Mouse (Mus musculus) neural tube, embryonic 14.5 days (tissue): ENCODE results near the gene Mknk2. TPM values are rescaled to one million over a fixed set of nuclear protein-coding genes. Genes with fewer than 3 reads are reported as not detected.

ENCODE experiments used
- ATAC-seq: fragments of 200-750 bp; cut with Nextera tagmentation; 2 replicates; pipeline ENCODE4 v1.8.0; 2017; ENCODE audit warnings: low read depth, mild to moderate bottlenecking, moderate TSS enrichment, moderate library complexity
- H3K27ac ChIP-seq: fragments of 300-500 bp; sonication (generic); 2 replicates; pipeline ENCODE4 v1.5.1; 2014; ENCODE audit warnings: low read depth, mild to moderate bottlenecking, control low read depth, low read length, moderate library complexity, mixed read lengths
- H3K27me3 ChIP-seq: fragments of 300-500 bp; sonication (generic); 2 replicates; pipeline ENCODE4 v1.6.1; 2014; ENCODE audit warnings: low read length; ENCODE audit not compliant: control insufficient read depth, insufficient read depth
- H3K36me3 ChIP-seq: fragments of 300-500 bp; sonication (generic); 2 replicates; pipeline ENCODE4 v1.6.1; 2014; ENCODE audit warnings: low read length, mixed read lengths; ENCODE audit not compliant: control insufficient read depth, insufficient read depth
- H3K4me1 ChIP-seq: fragments of 300-500 bp; sonication (generic); 2 replicates; pipeline ENCODE4 v1.6.1; 2014; ENCODE audit warnings: low read length; ENCODE audit not compliant: control insufficient read depth, insufficient read depth
- H3K4me2 ChIP-seq: fragments of 300-500 bp; sonication (generic); 2 replicates; pipeline ENCODE4 v1.6.1; 2014; ENCODE audit warnings: mild to moderate bottlenecking, low read depth, low read length, control low read depth
- H3K4me3 ChIP-seq: fragments of 300-500 bp; sonication (generic); 2 replicates; pipeline ENCODE4 v1.5.1; 2014; ENCODE audit warnings: low read depth, low read length, control low read depth, mixed read lengths
- H3K9ac ChIP-seq: fragments of 300-500 bp; sonication (generic); replicated peaks from 2 replicates; pipeline ENCODE4 v1.6.1; 2014; ENCODE audit warnings: low read depth, mild to moderate bottlenecking, control low read depth, low read length, mixed read lengths
- H3K9me3 ChIP-seq: fragments of 300-500 bp; sonication (generic); 2 replicates; pipeline ENCODE4 v1.6.1; 2016; ENCODE audit warnings: low read length; ENCODE audit not compliant: control insufficient read depth
- WGBS: fragments of 180-500 bp; shearing (Covaris S2); extraction: QIAGEN DNeasy Blood & Tissue Kit; methylation state at CpG from one replicate; pipeline ENCODE4 v1.1.7; 2014; 5-methylcytosine and 5-hydroxymethylcytosine counted together
- polyA plus RNA-seq: library from polyadenylated mRNA; unstranded; fragments of >200 nt; fragmentation: Nextera tagmentation; extraction: Ambion mirVana; gene quantifications from 2 replicates; pipeline ENCODE4 v1.2.1, GENCODE M21; 2014

The Mknk2 gene
- polyA plus RNA-seq, 1 experiment from 2014 or later = 43.1 TPM

DNA sequence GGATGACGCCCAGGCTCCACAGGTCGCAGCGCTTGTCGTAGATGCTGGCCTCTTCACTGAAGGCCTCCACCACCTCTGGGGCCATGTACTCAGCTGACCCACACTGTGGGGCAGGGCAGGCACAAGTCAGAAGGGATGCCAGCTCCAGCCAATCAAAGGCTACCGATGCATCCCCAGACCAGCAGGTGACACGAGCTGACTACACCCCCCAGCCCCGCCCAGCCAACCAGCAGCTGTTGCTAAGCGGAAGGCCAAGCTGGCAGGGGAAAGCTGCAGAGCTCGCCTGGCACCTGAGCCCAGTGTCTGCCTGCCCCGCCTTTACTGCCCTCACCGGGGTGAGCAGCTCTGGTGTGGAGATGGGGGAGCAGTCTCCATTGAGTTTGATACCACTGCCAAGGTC lies 9.3 kb downstream of the Mknk2 start:
- 81% methylated on average over 11 of the region's 11 CpGs for whole genome bisulfite sequencing
- H3K36me3 ChIP-seq = peaks cover 55% of the 10 kb centered on the region

DNA sequence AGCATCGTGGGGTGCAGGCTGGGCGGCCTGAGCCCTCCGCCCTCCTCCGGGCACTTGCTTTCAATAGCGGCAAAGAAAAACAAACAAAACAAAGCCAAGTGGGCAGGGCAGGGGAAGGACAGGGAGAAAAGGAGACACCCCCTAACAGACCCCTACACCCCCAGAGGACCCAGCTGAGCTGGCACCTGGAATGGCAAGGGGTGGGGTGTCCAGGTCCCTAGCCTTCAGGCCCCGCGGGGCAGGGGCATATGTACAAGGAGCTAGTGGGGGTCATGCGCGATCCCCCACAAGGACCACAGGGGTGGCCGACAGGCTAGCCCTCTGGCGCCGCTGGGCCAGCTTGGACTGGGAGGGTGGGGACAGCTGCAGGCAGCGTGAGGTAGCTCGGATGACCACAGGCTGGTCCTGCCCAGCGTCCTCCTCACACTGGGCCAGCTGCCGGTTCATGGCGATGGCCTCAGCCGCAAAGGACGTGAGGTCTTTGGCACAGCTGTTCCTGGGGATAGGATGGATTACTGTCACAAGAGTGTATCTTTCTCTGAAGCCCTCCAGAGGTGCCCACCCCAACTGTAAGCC lies 11.0 kb downstream of the Mknk2 start:
- WGBS = 87% methylated on average over 19 of the region's 19 CpGs
- Histone ChIP-seq H3K36me3 (peaks cover 55% of the 10 kb centered on the region), H3K27me3 (no peaks in the 10 kb centered on the region), H3K4me1 (no peaks in the 10 kb centered on the region; the same call in 1 of the 2 replicates), H3K9ac (no peak overlapping the region), H3K4me3 (no peak overlapping the region), H3K27ac (no peak overlapping the region), H3K9me3 (no peaks in the 10 kb centered on the region), H3K4me2 (no peak overlapping the region)
- ATAC-seq = no peak

More for the DNA sequence above, 9.3 kb downstream of the Mknk2 start:
- H3K4me3 ChIP-seq = no peak overlapping the region
- H3K9ac ChIP-seq = no peak overlapping the region
- H3K27ac ChIP-seq = no peak overlapping the region
- no peak for ATAC-seq
- peaks cover 16% of the 10 kb centered on the region for H3K4me1 ChIP-seq
- H3K9me3 ChIP-seq = no peaks in the 10 kb centered on the region
- no peak overlapping the region for H3K4me2 ChIP-seq
- no peaks in the 10 kb centered on the region for H3K27me3 ChIP-seq

DNA sequence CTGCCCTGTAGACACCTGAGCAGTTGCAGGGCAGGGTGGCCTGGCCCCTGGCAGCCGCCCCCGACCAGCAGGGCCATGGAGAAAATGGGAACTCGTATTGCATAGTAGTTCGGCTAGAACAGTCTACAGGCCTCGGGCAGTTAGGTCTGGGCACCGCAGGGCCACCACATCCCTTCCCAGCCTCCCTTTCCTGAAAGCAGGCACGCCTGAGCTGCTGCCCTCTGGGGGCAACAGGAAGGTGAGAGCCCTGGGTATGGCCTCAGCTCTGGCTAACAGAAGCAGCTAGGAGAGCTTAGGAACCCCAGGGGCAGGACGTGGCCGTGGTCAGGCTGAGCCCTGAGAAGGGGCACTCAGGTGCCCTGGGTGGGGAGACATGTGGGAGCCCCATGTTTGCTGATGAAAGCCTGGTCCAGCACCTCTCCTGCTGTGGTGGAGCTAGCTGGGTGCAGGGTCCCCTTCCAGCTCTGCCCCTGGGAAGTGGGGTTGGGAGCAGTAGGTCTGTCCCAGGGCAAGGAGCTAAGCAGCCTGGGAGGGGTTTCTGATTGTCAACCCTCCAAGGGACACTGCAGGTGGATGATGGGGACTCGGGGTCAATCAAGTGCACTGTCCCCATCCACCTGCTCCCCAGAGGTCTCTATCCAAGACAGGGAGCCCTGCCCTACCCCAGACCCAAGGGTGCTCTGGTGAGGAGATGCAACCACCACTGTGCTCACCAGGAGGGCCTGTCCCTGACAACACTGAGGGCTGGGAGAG lies 11.8 kb downstream of the Mknk2 start:
- Histone ChIP-seq H3K4me3 (no peak overlapping the region), H3K9me3 (no peaks in the 10 kb centered on the region), H3K4me2 (no peak overlapping the region), H3K27me3 (no peaks in the 10 kb centered on the region), H3K4me1 (no peaks in the 10 kb centered on the region), H3K9ac (no peak overlapping the region), H3K27ac (no peak overlapping the region), H3K36me3 (peaks cover 49% of the 10 kb centered on the region)
- 78% methylated on average over 10 of the region's 10 CpGs for WGBS
- no peak for ATAC-seq

DNA sequence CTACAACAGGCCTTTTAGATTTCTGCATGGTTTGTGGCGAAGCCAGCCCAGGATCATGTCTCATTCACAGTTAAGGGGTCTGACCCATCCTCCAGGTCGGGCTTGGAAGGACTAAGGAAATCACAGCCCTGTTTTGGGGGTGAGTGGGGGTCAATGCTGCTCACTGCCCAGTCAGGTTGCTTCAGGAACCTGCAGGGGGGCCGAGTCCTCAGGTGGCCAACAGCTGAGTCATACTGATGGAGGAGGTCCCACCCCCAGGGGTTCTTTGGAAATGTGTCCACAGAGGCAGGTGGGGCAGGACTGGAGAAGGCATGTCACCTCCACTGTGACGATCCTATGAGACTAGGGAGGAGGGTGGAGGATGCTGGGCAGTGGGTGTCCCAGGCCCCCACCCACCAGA lies 12.5 kb downstream of the Mknk2 start:
- Histone ChIP-seq H3K4me1 (no peaks in the 10 kb centered on the region), H3K4me3 (no peak overlapping the region), H3K9ac (no peak overlapping the region), H3K27ac (no peak overlapping the region), H3K4me2 (no peak overlapping the region), H3K27me3 (no peaks in the 10 kb centered on the region), H3K9me3 (no peaks in the 10 kb centered on the region), H3K36me3 (peaks cover 45% of the 10 kb centered on the region)
- ATAC-seq = no peak
- 71% methylated on average over 4 of the region's 4 CpGs for WGBS

DNA sequence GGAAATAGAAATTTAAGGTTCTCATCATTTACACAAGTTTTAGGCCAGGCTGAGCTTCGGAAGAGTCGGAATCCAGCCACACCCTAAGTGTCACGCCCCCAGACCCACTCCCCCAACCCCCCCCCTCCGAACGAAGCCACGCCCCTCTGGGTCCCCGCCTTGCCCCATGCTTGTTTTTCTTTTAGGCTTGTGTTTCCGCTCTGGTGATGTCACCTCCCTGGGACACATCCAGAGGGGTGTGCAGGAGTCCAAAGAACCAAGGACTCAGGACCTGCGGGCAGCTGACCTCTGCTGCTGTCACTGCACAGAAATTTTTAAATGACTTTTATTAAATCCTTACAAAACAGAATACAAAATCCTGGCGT lies 12.9 kb downstream of the Mknk2 start:
- H3K36me3 ChIP-seq = peaks cover 42% of the 10 kb centered on the region
- no peak overlapping the region for H3K4me3 ChIP-seq
- no peaks in the 10 kb centered on the region for H3K27me3 ChIP-seq
- no peaks in the 10 kb centered on the region for H3K4me1 ChIP-seq
- no peak overlapping the region for H3K4me2 ChIP-seq
- no peak overlapping the region for H3K9ac ChIP-seq
- no peaks in the 10 kb centered on the region for H3K9me3 ChIP-seq
- 22% methylated on average over 10 of the region's 10 CpGs for WGBS
- ATAC-seq = no peak
- H3K27ac ChIP-seq = no peak overlapping the region

DNA sequence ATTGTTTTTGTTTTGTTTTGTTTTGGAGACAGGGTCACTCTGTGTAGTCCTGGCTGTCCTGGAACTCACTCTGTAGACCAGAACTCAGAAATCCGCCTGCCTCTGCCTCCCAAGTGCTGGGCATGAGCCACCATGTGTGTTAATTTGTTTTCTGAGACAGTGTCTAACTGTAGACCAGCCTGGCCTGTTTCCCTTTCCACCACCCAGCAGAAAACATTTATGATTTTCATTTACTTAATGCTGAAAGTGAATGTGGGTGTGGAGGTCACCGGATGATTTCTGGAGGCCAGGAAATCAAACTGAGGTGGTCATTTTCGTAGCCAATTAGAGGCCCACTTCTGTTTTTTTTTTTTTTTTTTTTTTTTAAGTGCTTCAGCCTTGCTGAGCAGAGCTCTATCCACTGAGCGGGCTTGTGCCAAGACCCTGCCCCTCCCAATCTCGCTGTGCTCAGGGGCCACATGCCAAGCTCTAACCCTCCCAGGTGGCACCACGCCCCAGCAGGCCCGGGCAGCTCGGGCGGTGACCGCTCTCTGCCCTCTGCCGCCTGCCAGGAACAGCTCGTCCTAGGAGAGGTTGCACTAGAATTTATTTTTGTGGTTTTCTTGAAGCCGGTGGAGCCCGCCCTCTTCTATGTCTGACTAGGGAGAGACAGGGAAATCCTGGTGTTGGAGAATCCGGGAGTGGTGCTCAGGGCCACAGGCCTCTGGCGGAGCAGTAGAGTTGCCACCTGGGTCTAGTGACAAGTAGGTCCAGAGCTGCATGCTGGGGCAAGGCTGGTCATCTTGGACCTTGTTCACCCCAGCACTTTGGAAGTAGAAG lies 13.5 kb downstream of the Mknk2 start:
- no peak overlapping the region for H3K27ac ChIP-seq
- 44% methylated on average over 16 of the region's 16 CpGs for WGBS

DNA sequence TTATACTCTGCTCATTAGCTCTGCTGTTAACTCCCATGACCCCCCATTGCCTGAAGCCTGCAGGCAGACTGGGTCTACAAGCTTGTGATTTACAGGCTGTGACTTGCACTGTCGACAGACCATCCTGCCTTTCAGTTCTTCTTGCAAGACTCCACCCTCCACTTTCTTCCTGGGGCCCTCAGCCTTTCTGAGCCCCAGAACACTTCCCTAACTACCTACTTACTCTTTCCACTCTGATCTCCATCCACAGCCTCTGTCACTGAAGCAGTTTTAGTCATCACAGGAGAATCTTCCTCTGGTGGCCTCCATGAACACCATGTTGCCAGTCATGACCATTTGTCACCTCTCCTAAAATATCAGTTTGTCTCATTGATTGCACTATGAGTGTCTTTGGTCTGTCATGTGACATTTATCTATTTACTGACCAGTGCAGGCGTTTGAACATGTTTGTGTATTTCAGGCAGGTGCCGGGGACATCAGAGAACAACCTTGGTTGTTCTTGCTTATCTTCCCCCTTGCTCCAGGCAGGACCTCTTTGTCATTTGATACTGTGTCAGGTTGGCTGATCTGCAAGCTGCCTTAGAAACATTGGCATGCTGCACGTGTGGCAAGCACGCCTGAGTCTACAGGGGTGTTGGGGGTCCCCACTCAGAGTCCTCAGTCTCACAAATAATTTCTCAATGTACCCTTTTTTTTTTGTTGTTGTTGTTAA lies 14.3 kb downstream of the Mknk2 start:
- no peak overlapping the region for H3K4me3 ChIP-seq
- no peaks in the 10 kb centered on the region for H3K27me3 ChIP-seq
- H3K9ac ChIP-seq = no peak overlapping the region
- H3K9me3 ChIP-seq = no peaks in the 10 kb centered on the region
- WGBS = 55% methylated on average over 5 of the region's 5 CpGs
- peaks cover 29% of the 10 kb centered on the region for H3K36me3 ChIP-seq
- H3K27ac ChIP-seq = no peak overlapping the region
- no peak for ATAC-seq
- no peaks in the 10 kb centered on the region for H3K4me1 ChIP-seq
- no peak overlapping the region for H3K4me2 ChIP-seq

More for the DNA sequence above, 13.5 kb downstream of the Mknk2 start:
- Histone ChIP-seq H3K9ac (no peak overlapping the region), H3K36me3 (peaks cover 37% of the 10 kb centered on the region), H3K9me3 (no peaks in the 10 kb centered on the region), H3K27me3 (no peaks in the 10 kb centered on the region), H3K4me3 (no peak overlapping the region), H3K4me2 (no peak overlapping the region), H3K4me1 (no peaks in the 10 kb centered on the region)
- peak; percentile 3; the same call in 1 of the 2 replicates for ATAC-seq

DNA sequence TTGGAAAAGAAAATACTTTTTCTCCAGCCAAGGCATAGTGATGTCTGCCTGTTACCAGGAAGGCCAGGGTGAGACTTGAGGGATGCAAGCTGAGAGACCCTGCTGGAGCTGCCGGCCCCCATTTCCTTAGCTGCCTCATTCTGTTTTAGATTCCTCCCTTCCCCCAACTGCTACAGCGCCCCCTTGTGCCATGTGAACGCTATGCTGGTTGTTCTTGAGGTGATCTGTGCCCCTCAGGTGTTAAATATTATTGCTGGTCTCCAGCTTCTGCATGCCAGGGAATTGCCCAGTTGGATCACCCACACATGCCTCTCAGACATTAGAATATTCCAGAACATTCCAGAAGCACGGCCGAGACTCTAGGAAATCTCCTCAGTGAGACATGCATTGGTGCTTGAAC lies 16.8 kb downstream of the Mknk2 start:
- H3K36me3 ChIP-seq = peaks cover 4% of the 10 kb centered on the region; the same call in 1 of the 2 replicates
- H3K27ac ChIP-seq = no peak overlapping the region
- H3K9me3 ChIP-seq = no peaks in the 10 kb centered on the region
- H3K4me1 ChIP-seq = 0 out of 2 replicates have a peak, but pooled peaks cover 3% of the 10 kb centered on the region
- no peak overlapping the region for H3K9ac ChIP-seq
- no peak overlapping the region for H3K4me3 ChIP-seq
- no peaks in the 10 kb centered on the region for H3K27me3 ChIP-seq
- no peak overlapping the region for H3K4me2 ChIP-seq
- 36% methylated on average over 5 of the region's 5 CpGs for WGBS
- ATAC-seq = no peak
